Mouse (Mus musculus) MEL (cell line): Measurements from ENCODE around the gene Gm20449. TPM values are rescaled to one million over a fixed set of nuclear protein-coding genes. Genes with fewer than 3 reads are reported as not detected.

Experiments
- DNase-seq: peaks from one replicate; pipeline ENCODE4 v3.0.0; 2011; ENCODE audit warnings: low read depth, low spot score
- H3K27ac ChIP-seq: 2 replicates; pipeline ENCODE4 v1.5.1; 2012; ENCODE audit warnings: low read depth, mild to moderate bottlenecking, control low read depth, low read length, moderate library complexity; ENCODE audit not compliant: control insufficient read depth
- H3K27me3 ChIP-seq, 2 experiments: fragments of 150-350 bp in 1 of 2; sonication (generic) in 1 of 2; 2 replicates each; pipeline ENCODE4 v1.6.1; 2012; ENCODE audit warnings: low read length in 2 of 2, mild to moderate bottlenecking in 2 of 2, improper control_type of control experiment in 1 of 2, moderate library complexity in 1 of 2; ENCODE audit not compliant: insufficient read depth in 2 of 2, control insufficient read depth in 1 of 2
- H3K36me3 ChIP-seq, 2 experiments: 2 replicates each; pipeline ENCODE4 v1.6.1; 2012 to 2014; ENCODE audit warnings: low read length in 2 of 2, improper control_type of control experiment in 1 of 2, inconsistent platforms in 1 of 2, mild to moderate bottlenecking in 1 of 2; ENCODE audit not compliant: insufficient read depth in 2 of 2, control insufficient read depth in 1 of 2
- H3K4me1 ChIP-seq, 2 experiments: fragments of 150-350 bp in 1 of 2; sonication (generic) in 1 of 2; 2 replicates each; pipeline ENCODE4 v1.6.1; 2012; ENCODE audit warnings: low read length in 2 of 2, improper control_type of control experiment in 1 of 2, mild to moderate bottlenecking in 1 of 2; ENCODE audit not compliant: insufficient read depth in 2 of 2, control insufficient read depth in 1 of 2
- H3K4me3 ChIP-seq, 2 experiments: fragments of 150-350 bp in 1 of 2; sonication (generic) in 1 of 2; 2 replicates each; pipeline ENCODE4 v1.5.1; 2012; ENCODE audit warnings: low read depth in 2 of 2, low read length in 2 of 2, mild to moderate bottlenecking in 2 of 2, moderate library complexity in 2 of 2, control low read depth in 1 of 2, improper control_type of control experiment in 1 of 2; ENCODE audit not compliant: control insufficient read depth in 1 of 2, insufficient read depth in 1 of 2
- H3K79me2 ChIP-seq: 2 replicates; pipeline ENCODE4 v1.6.1; 2012; ENCODE audit warnings: mild to moderate bottlenecking, low read length, moderate library complexity; ENCODE audit not compliant: control insufficient read depth, poor library complexity, insufficient read depth
- H3K9ac ChIP-seq: 2 replicates; pipeline ENCODE4 v1.6.1; 2012; ENCODE audit warnings: low read depth, mild to moderate bottlenecking, control low read depth, low read length, moderate library complexity; ENCODE audit not compliant: control insufficient read depth, poor library complexity, severe bottlenecking
- H3K9me3 ChIP-seq: fragments of 150-350 bp; sonication (generic); replicated peaks from 2 replicates; pipeline ENCODE4 v1.6.1; 2012; ENCODE audit warnings: mild to moderate bottlenecking, low read length, improper control_type of control experiment, moderate library complexity; ENCODE audit not compliant: insufficient read depth
- BHLHE40 ChIP-seq: IDR thresholded peaks from 2 replicates; pipeline ENCODE4 v1.6.1; 2012; ENCODE audit warnings: low read depth, mild to moderate bottlenecking, inconsistent platforms, low read length, improper control_type of control experiment, borderline replicate concordance
- CHD1 ChIP-seq: IDR thresholded peaks from 2 replicates; pipeline ENCODE4 v1.6.1; 2012; ENCODE audit warnings: low read depth, mild to moderate bottlenecking, inconsistent platforms, low read length, improper control_type of control experiment
- CHD2 ChIP-seq: IDR thresholded peaks from 2 replicates; pipeline ENCODE4 v1.6.1; 2011; ENCODE audit warnings: low read length, improper control_type of control experiment
- CTCF ChIP-seq, 3 experiments: IDR thresholded peaks in 2 of 3; conservative IDR thresholded peaks in 1 of 3; 2 replicates each; pipeline ENCODE4 v1.5.1; 2011 to 2012; ENCODE audit warnings: low read length in 3 of 3, low read depth in 2 of 3, mild to moderate bottlenecking in 2 of 3, improper control_type of control experiment in 1 of 3, inconsistent platforms in 1 of 3, mixed read lengths in 1 of 3, moderate library complexity in 1 of 3; ENCODE audit not compliant: control insufficient read depth in 1 of 3, insufficient read depth in 1 of 3, poor library complexity in 1 of 3, severe bottlenecking in 1 of 3
- E2F4 ChIP-seq: IDR thresholded peaks from 2 replicates; pipeline ENCODE4 v1.6.1; 2011; ENCODE audit warnings: low read depth, low read length, improper control_type of control experiment, borderline replicate concordance
- ELF1 ChIP-seq: IDR thresholded peaks from 2 replicates; pipeline ENCODE4 v1.6.1; 2014; ENCODE audit warnings: low read depth, mild to moderate bottlenecking, inconsistent platforms, low read length, improper control_type of control experiment, moderate library complexity
- EP300 ChIP-seq, 2 experiments: IDR thresholded peaks; 2 replicates each; pipeline ENCODE4 v1.6.1; 2011; ENCODE audit warnings: improper control_type of control experiment in 2 of 2, low read length in 2 of 2, low read depth in 1 of 2, mild to moderate bottlenecking in 1 of 2
- ETS1 ChIP-seq: IDR thresholded peaks from 2 replicates; pipeline ENCODE4 v1.6.1; 2012; ENCODE audit warnings: low read depth, mild to moderate bottlenecking, inconsistent platforms, low read length, improper control_type of control experiment, moderate library complexity
- GABPA ChIP-seq: IDR thresholded peaks from 2 replicates; pipeline ENCODE4 v1.6.1; 2012; ENCODE audit warnings: low read depth, mild to moderate bottlenecking, inconsistent platforms, low read length, improper control_type of control experiment, moderate library complexity
- GATA1 ChIP-seq: IDR thresholded peaks from 2 replicates; pipeline ENCODE4 v1.6.1; 2011; ENCODE audit warnings: low read depth, low read length, improper control_type of control experiment
- HCFC1 ChIP-seq: IDR thresholded peaks from 2 replicates; pipeline ENCODE4 v1.6.1; 2012; ENCODE audit warnings: low read depth, mild to moderate bottlenecking, inconsistent platforms, low read length, improper control_type of control experiment, moderate library complexity
- JUND ChIP-seq: IDR thresholded peaks from 2 replicates; pipeline ENCODE4 v1.6.1; 2011; ENCODE audit warnings: low read depth, mild to moderate bottlenecking, improper control_type of control experiment, low read length
- KAT2A ChIP-seq: conservative IDR thresholded peaks from 2 replicates; pipeline ENCODE4 v1.6.1; 2012; ENCODE audit warnings: low read depth, low read length, improper control_type of control experiment, inconsistent platforms
- MAFK ChIP-seq: IDR thresholded peaks from 2 replicates; pipeline ENCODE4 v1.6.1; 2011; ENCODE audit warnings: low read depth, mild to moderate bottlenecking, low read length, improper control_type of control experiment, borderline replicate concordance
- MAX ChIP-seq: IDR thresholded peaks from 2 replicates; pipeline ENCODE4 v1.6.1; 2011; ENCODE audit warnings: low read length, improper control_type of control experiment
- MAZ ChIP-seq: IDR thresholded peaks from 2 replicates; pipeline ENCODE4 v1.6.1; 2012; ENCODE audit warnings: low read depth, mild to moderate bottlenecking, inconsistent platforms, low read length, improper control_type of control experiment
- MEF2A ChIP-seq: IDR thresholded peaks from 2 replicates; pipeline ENCODE4 v1.6.1; 2014; ENCODE audit warnings: low read depth, mild to moderate bottlenecking, inconsistent platforms, low read length, improper control_type of control experiment; ENCODE audit not compliant: poor library complexity, insufficient replicate concordance, severe bottlenecking; ENCODE audit errors: extremely low read depth
- MYB ChIP-seq: IDR thresholded peaks from 2 replicates; pipeline ENCODE4 v1.6.1; 2011; ENCODE audit warnings: mild to moderate bottlenecking, low read depth, low read length, improper control_type of control experiment
- MYC ChIP-seq: IDR thresholded peaks from 2 replicates; pipeline ENCODE4 v1.6.1; 2011; ENCODE audit warnings: low read depth, mild to moderate bottlenecking, low read length, improper control_type of control experiment, moderate library complexity
- NELFE ChIP-seq: IDR thresholded peaks from 2 replicates; pipeline ENCODE4 v1.6.1; 2011; ENCODE audit warnings: low read depth, low read length, improper control_type of control experiment
- NRF1 ChIP-seq: IDR thresholded peaks from 2 replicates; pipeline ENCODE4 v1.6.1; 2014; ENCODE audit warnings: low read depth, mild to moderate bottlenecking, inconsistent platforms, low read length, improper control_type of control experiment, moderate library complexity; ENCODE audit not compliant: poor library complexity, insufficient read depth, severe bottlenecking
- POLR2A ChIP-seq, 2 experiments: IDR thresholded peaks; 2 replicates each; pipeline ENCODE4 v1.6.1; 2011 to 2012; ENCODE audit warnings: low read length in 2 of 2, mild to moderate bottlenecking in 2 of 2, control low read depth in 1 of 2, improper control_type of control experiment in 1 of 2, low read depth in 1 of 2, moderate library complexity in 1 of 2; ENCODE audit not compliant: control insufficient read depth in 1 of 2, insufficient read depth in 1 of 2, poor library complexity in 1 of 2
- POLR2AphosphoS2 ChIP-seq: IDR thresholded peaks from 2 replicates; pipeline ENCODE4 v1.6.1; 2011; ENCODE audit warnings: low read length, improper control_type of control experiment
- POLR2AphosphoS5 ChIP-seq: IDR thresholded peaks from 2 replicates; pipeline ENCODE4 v1.6.1; 2012; ENCODE audit warnings: low read depth, borderline replicate concordance, mild to moderate bottlenecking, inconsistent platforms, low read length, moderate library complexity, mixed read lengths
- RAD21 ChIP-seq: IDR thresholded peaks from 2 replicates; pipeline ENCODE4 v1.6.1; 2011; ENCODE audit warnings: mild to moderate bottlenecking, low read depth, low read length, improper control_type of control experiment
- RCOR1 ChIP-seq: IDR thresholded peaks from 2 replicates; pipeline ENCODE4 v1.6.1; 2012; ENCODE audit warnings: low read depth, mild to moderate bottlenecking, inconsistent platforms, low read length, improper control_type of control experiment
- SIN3A ChIP-seq: IDR thresholded peaks from 2 replicates; pipeline ENCODE4 v1.6.1; 2012; ENCODE audit warnings: low read length, improper control_type of control experiment, inconsistent platforms
- SMC3 ChIP-seq: IDR thresholded peaks from 2 replicates; pipeline ENCODE4 v1.6.1; 2011; ENCODE audit warnings: low read depth, low read length, improper control_type of control experiment
- TAL1 ChIP-seq: IDR thresholded peaks from 2 replicates; pipeline ENCODE4 v1.6.1; 2012; ENCODE audit warnings: mild to moderate bottlenecking, inconsistent platforms, low read length, moderate library complexity, mixed read lengths
- TBP ChIP-seq: IDR thresholded peaks from 2 replicates; pipeline ENCODE4 v1.8.0; 2011; ENCODE audit warnings: low read depth, low read length, improper control_type of control experiment
- TCF12 ChIP-seq: IDR thresholded peaks from 2 replicates; pipeline ENCODE4 v1.6.1; 2014; ENCODE audit warnings: low read depth, mild to moderate bottlenecking, inconsistent platforms, low read length, improper control_type of control experiment, moderate library complexity
- UBTF ChIP-seq: IDR thresholded peaks from 2 replicates; pipeline ENCODE4 v1.6.1; 2012; ENCODE audit warnings: low read depth, mild to moderate bottlenecking, inconsistent platforms, low read length, improper control_type of control experiment, moderate library complexity, borderline replicate concordance; ENCODE audit not compliant: insufficient read depth
- USF1 ChIP-seq: IDR thresholded peaks from 2 replicates; pipeline ENCODE4 v1.6.1; 2014; ENCODE audit warnings: low read depth, mild to moderate bottlenecking, inconsistent platforms, low read length, improper control_type of control experiment, moderate library complexity
- ZC3H11A ChIP-seq: IDR thresholded peaks from 2 replicates; pipeline ENCODE4 v1.6.1; 2012; ENCODE audit warnings: low read depth, mild to moderate bottlenecking, inconsistent platforms, low read length, improper control_type of control experiment
- ZKSCAN1 ChIP-seq: IDR thresholded peaks from 2 replicates; pipeline ENCODE4 v1.6.1; 2012; ENCODE audit warnings: low read depth, mild to moderate bottlenecking, inconsistent platforms, low read length, improper control_type of control experiment, moderate library complexity
- ZMIZ1 ChIP-seq: IDR thresholded peaks from 2 replicates; pipeline ENCODE4 v1.6.1; 2012; ENCODE audit warnings: low read depth, mild to moderate bottlenecking, inconsistent platforms, low read length, improper control_type of control experiment, moderate library complexity
- ZNF384 ChIP-seq: IDR thresholded peaks from 2 replicates; pipeline ENCODE4 v1.6.1; 2012; ENCODE audit warnings: low read depth, mild to moderate bottlenecking, inconsistent platforms, low read length, improper control_type of control experiment
- polyA plus RNA-seq, 2 experiments: library from polyadenylated mRNA; stranded (reverse) in 1 of 2; unstranded in 1 of 2; fragments of >175 nt in 1 of 2; fragments of >200 nt in 1 of 2; gene quantifications; 2 replicates each; pipeline versions ENCODE4 v1.2.1 to v1.2.4; 2012; ENCODE audit warnings: low replicate concordance in 2 of 2, low read depth in 1 of 2; ENCODE audit not compliant: insufficient read length in 2 of 2, insufficient read depth in 1 of 2, missing spikeins in 1 of 2
- total RNA-seq: library from RNA; depleted of rRNA; stranded (reverse); fragments of 300-350 nt; gene quantifications from 2 replicates; pipeline ENCODE4 v1.2.3, GENCODE M21; 2012; rRNA removed

Gm20449 gene
- total RNA-seq (not detected in 2 replicates), polyA plus RNA-seq (not detected)

- Histone ChIP-seq H3K36me3 (0 out of 4 replicates have a peak, but pooled peaks cover 0 to 2% of the 10 kb centered on the region in 2 experiments), H3K27ac (peak within 1 kb of the TSS; percentile 76), H3K9me3 (no peaks in the 10 kb centered on the region), H3K27me3 (no peaks in the 10 kb centered on the region), H3K4me1 (no peaks in the 10 kb centered on the region), H3K79me2 (peaks cover 1% of the 10 kb centered on the region), H3K9ac (peak within 1 kb of the TSS; percentile 77), H3K4me3 (peak within 1 kb of the TSS; percentile 76 to 87)
- DNase-seq: peak; percentile 96
- TF ChIP-seq TBP: peak; percentile 93
- TF ChIP-seq TAL1: no peak
- no peak for TF ChIP-seq GABPA
- TF ChIP-seq CHD2: no peak
- TF ChIP-seq ZMIZ1: peak; percentile 98
- peak; percentile 67 for TF ChIP-seq SIN3A
- TF ChIP-seq MAZ: no peak
- peak; percentile 76 for TF ChIP-seq ELF1
- TF ChIP-seq KAT2A: peak; percentile 50; the same call in 1 of the 2 replicates
- peak; percentile 72; the same call in 1 of the 2 replicates for TF ChIP-seq MYC
- TF ChIP-seq CHD1: no peak
- TF ChIP-seq USF1: peak; percentile 71
- peak; percentile 52 to 83; a peak in 3 of 4 replicates for TF ChIP-seq POLR2A (IDR thresholded peaks at IDR 0.05; ENCODE audit: control insufficient read depth in 1 of 2, insufficient read depth in 1 of 2, low read depth in 1 of 2, low read length in 2 of 2, poor library complexity in 1 of 2)
- no peak for TF ChIP-seq POLR2AphosphoS5
- no peak for TF ChIP-seq SMC3
- TF ChIP-seq POLR2AphosphoS2: peak; percentile 74; the same call in 1 of the 2 replicates
- peak; percentile 88 for TF ChIP-seq HCFC1
- no peak; the same call in 1 of the 2 replicates for TF ChIP-seq MAX
- TF ChIP-seq UBTF: no peak
- no peak for TF ChIP-seq MYB
- no peak for TF ChIP-seq ZNF384
- no peak for TF ChIP-seq E2F4
- TF ChIP-seq MEF2A: no peak
- TF ChIP-seq NELFE: peak; percentile 70
- no peak for TF ChIP-seq MAFK
- TF ChIP-seq GATA1: no peak
- TF ChIP-seq ETS1: no peak; the same call in 1 of the 2 replicates
- no peak for TF ChIP-seq ZC3H11A
- TF ChIP-seq TCF12: no peak
- TF ChIP-seq CTCF (IDR thresholded peaks at IDR 0.05 in 2 of 3, conservative IDR thresholded peaks at IDR 0.05 in 1 of 3; ENCODE audit: control insufficient read depth in 1 of 3, insufficient read depth in 1 of 3, low read depth in 2 of 3, low read length in 3 of 3, poor library complexity in 1 of 3, severe bottlenecking in 1 of 3): no peak
- no peak for TF ChIP-seq BHLHE40
- TF ChIP-seq RAD21: no peak
- no peak for TF ChIP-seq JUND
- no peak for TF ChIP-seq NRF1
- TF ChIP-seq ZKSCAN1: no peak
- TF ChIP-seq EP300 (IDR thresholded peaks at IDR 0.05; ENCODE audit: low read depth in 1 of 2, low read length in 2 of 2): no peak
- TF ChIP-seq RCOR1: no peak
These were observed at the start of gene Gm20449, which contains the start of gene AW146154 for GRCm38 (mm10) chr7:41499389-41500049. Gene Gm20449 (minus strand): TSS chr7:41499417. Gene AW146154 (minus strand): TSS chr7:41499890.
